8 mouse cellular contexts compared by ENCODE assay signal in genomic region chr13:95481428-95481827, GRCm38 (mm10). TPM values are rescaled to one million over a fixed set of nuclear protein-coding genes. Genes with fewer than 3 reads are reported as not detected.
DNase-seq lines count a peak whose midpoint lies in the region; ATAC-seq and TF ChIP-seq lines count a peak whose summit lies in the region.

No protein-coding gene starts in this region.

- no peaks in the 10 kb centered on the region for H3K27me3 ChIP-seq in kidney, postnatal 0 days (ENCODE audit: insufficient read depth, low read length)
- H3K27me3 ChIP-seq in liver, embryonic 11.5 days (replicated peaks; ENCODE audit: control insufficient read depth, insufficient read depth, low read length) = peaks cover 6% of the 10 kb centered on the region
- H3K27me3 ChIP-seq in neural tube, embryonic 13.5 days = no peaks in the 10 kb centered on the region
- no peaks in the 10 kb centered on the region for H3K27me3 ChIP-seq in testis, adult 2 months (ENCODE audit: control insufficient read depth, insufficient read depth, low read length)

- no peaks in the 10 kb centered on the region for H3K4me1 ChIP-seq in kidney, postnatal 0 days (replicated peaks; ENCODE audit: insufficient read depth, low read length)
- H3K4me1 ChIP-seq in liver, embryonic 11.5 days (replicated peaks; ENCODE audit: control insufficient read depth, insufficient read depth, low read length) = no peaks in the 10 kb centered on the region
- no peaks in the 10 kb centered on the region for H3K4me1 ChIP-seq in neural tube, embryonic 13.5 days (replicated peaks)
- H3K4me1 ChIP-seq in testis, adult 2 months (ENCODE audit: control insufficient read depth, insufficient read depth, low read length) = peaks cover 2% of the 10 kb centered on the region; the same call in 1 of the 2 replicates

- no peak; the same call in 1 of the 2 replicates for ATAC-seq in kidney, postnatal 0 days (replicated peaks; ENCODE audit: low FRiP score, low read depth)
- no peak for ATAC-seq in liver, embryonic 11.5 days (replicated peaks; ENCODE audit: low FRiP score)
- ATAC-seq in neural tube, embryonic 13.5 days (ENCODE audit: low read depth) = peak; percentile 69

- TF ChIP-seq CTCF in kidney, postnatal 0 days (IDR thresholded peaks at IDR 0.05; ENCODE audit: low read depth) = peak; percentile 93
- TF ChIP-seq CTCF in testis, adult 2 months (IDR thresholded peaks at IDR 0.05; ENCODE audit: control insufficient read depth, insufficient read depth, insufficient replicate concordance, low read depth, low read length) = peak; percentile 61; the same call in 1 of the 2 replicates

- DNase-seq in 416B (ENCODE audit: low read depth) = peak; percentile 83
- DNase-seq in adrenal gland, adult 2 months = peak; percentile 67
- DNase-seq in embryo, embryonic 11.5 days (ENCODE audit: low read depth, low spot score) = peak; percentile 67
- peak; percentile 54 to 79 for DNase-seq in gastrocnemius, postnatal 4 days (ENCODE audit: low spot score in 2 of 2)
- DNase-seq in kidney, postnatal 0 days (ENCODE audit: low spot score) = peak; percentile 91
- DNase-seq in liver, embryonic 11.5 days (ENCODE audit: low spot score) = peak; percentile 73

- H3K9ac ChIP-seq in kidney, postnatal 0 days (ENCODE audit: low read depth, low read length) = no peak overlapping the region
- H3K9ac ChIP-seq in liver, embryonic 11.5 days (ENCODE audit: low read depth, low read length) = no peak overlapping the region
- no peak overlapping the region for H3K9ac ChIP-seq in neural tube, embryonic 13.5 days

- H3K9me3 ChIP-seq in kidney, postnatal 0 days (replicated peaks; ENCODE audit: low read length) = no peaks in the 10 kb centered on the region
- no peaks in the 10 kb centered on the region for H3K9me3 ChIP-seq in liver, embryonic 11.5 days (ENCODE audit: control insufficient read depth, low read length)
- H3K9me3 ChIP-seq in neural tube, embryonic 13.5 days = no peaks in the 10 kb centered on the region

- TF ChIP-seq POLR2A in testis, adult 2 months (IDR thresholded peaks at IDR 0.05; ENCODE audit: control insufficient read depth, low read depth, low read length) = no peak

- no peak overlapping the region for H3K4me2 ChIP-seq in kidney, postnatal 0 days (ENCODE audit: low read length)
- H3K4me2 ChIP-seq in liver, embryonic 11.5 days = no peak overlapping the region
- no peak overlapping the region for H3K4me2 ChIP-seq in neural tube, embryonic 13.5 days

- WGBS in kidney, postnatal 0 days = 13% methylated on average over 4 of the region's 4 CpGs
- WGBS in liver, embryonic 11.5 days = 11% methylated on average over 4 of the region's 4 CpGs
- WGBS in neural tube, embryonic 13.5 days = 12% methylated on average over 4 of the region's 4 CpGs

- no peak overlapping the region for H3K27ac ChIP-seq in kidney, postnatal 0 days
- H3K27ac ChIP-seq in liver, embryonic 11.5 days (ENCODE audit: low read depth, low read length) = no peak overlapping the region
- H3K27ac ChIP-seq in neural tube, embryonic 13.5 days (replicated peaks) = no peak overlapping the region
- H3K27ac ChIP-seq in testis, adult 2 months (ENCODE audit: control insufficient read depth, insufficient read depth, low read depth, low read length) = no peak overlapping the region

- no peaks in the 10 kb centered on the region for H3K36me3 ChIP-seq in kidney, postnatal 0 days (ENCODE audit: insufficient read depth, low read length)
- H3K36me3 ChIP-seq in liver, embryonic 11.5 days (ENCODE audit: control insufficient read depth, insufficient read depth, low read length) = no peaks in the 10 kb centered on the region
- no peaks in the 10 kb centered on the region for H3K36me3 ChIP-seq in neural tube, embryonic 13.5 days
- no peaks in the 10 kb centered on the region for H3K36me3 ChIP-seq in testis, adult 2 months (ENCODE audit: control insufficient read depth, insufficient read depth, low read length)

- H3K4me3 ChIP-seq in kidney, postnatal 0 days (replicated peaks; ENCODE audit: low read depth, low read length) = no peak overlapping the region
- H3K4me3 ChIP-seq in liver, embryonic 11.5 days (ENCODE audit: low read depth, low read length) = no peak overlapping the region
- no peak overlapping the region for H3K4me3 ChIP-seq in neural tube, embryonic 13.5 days
- H3K4me3 ChIP-seq in testis, adult 2 months (ENCODE audit: control insufficient read depth, low read depth, low read length) = no peak overlapping the region

RNA-seq across cellular contexts. Expression of gene S100z, which starts 2.9 kb away (rescaled TPM):
- total RNA-seq in adrenal gland, adult 2 months (2021) = not detected
- not detected in 2 replicates for polyA plus RNA-seq in adrenal gland, adult 2 months (2012; rRNA removed)
- total RNA-seq in gastrocnemius, postnatal 4 days (2021) = 1 to 10 TPM in 1 of 2 experiments, under 1 TPM in 1; 0.83 to 1.6 TPM
- polyA plus RNA-seq in kidney, postnatal 0 days (2015; fragmentation: Nextera tagmentation; extraction: Ambion mirVana) = not detected in 2 replicates
- polyA plus RNA-seq in liver, embryonic 11.5 days (2014; fragmentation: Nextera tagmentation; extraction: Ambion mirVana) = not detected in 2 replicates
- polyA plus RNA-seq in neural tube, embryonic 13.5 days (2015; fragmentation: Nextera tagmentation; extraction: Ambion mirVana) = not detected in 2 replicates
- 0.42 and 0.85 TPM in 2 replicates for polyA plus RNA-seq in testis, adult 2 months (2012; rRNA removed)

RNA-seq across cellular contexts. Expression of gene Crhbp, which starts 36.7 kb away (rescaled TPM):
- under 1 TPM in 1 of 2 experiments, not detected in 1; 0.21 TPM for total RNA-seq in adrenal gland, adult 2 months (2021)
- not detected in 2 replicates for polyA plus RNA-seq in adrenal gland, adult 2 months (2012; rRNA removed)
- not detected for total RNA-seq in gastrocnemius, postnatal 4 days (2021)
- polyA plus RNA-seq in kidney, postnatal 0 days (2015; fragmentation: Nextera tagmentation; extraction: Ambion mirVana) = 0.17 TPM in 1 of 2 replicates, not detected in the other
- 0.51 TPM in 1 of 2 replicates, not detected in the other for polyA plus RNA-seq in liver, embryonic 11.5 days (2014; fragmentation: Nextera tagmentation; extraction: Ambion mirVana)
- polyA plus RNA-seq in neural tube, embryonic 13.5 days (2015; fragmentation: Nextera tagmentation; extraction: Ambion mirVana) = 3.8 and 4.7 TPM in 2 replicates
- 0.10 and 0.25 TPM in 2 replicates for polyA plus RNA-seq in testis, adult 2 months (2012; rRNA removed)

RNA-seq across cellular contexts. Expression of gene F2rl1, which starts 43.6 kb away (rescaled TPM):
- under 1 TPM; 0.17 to 0.20 TPM for total RNA-seq in adrenal gland, adult 2 months (2021)
- polyA plus RNA-seq in adrenal gland, adult 2 months (2012; rRNA removed) = 0.12 and 0.28 TPM in 2 replicates
- total RNA-seq in gastrocnemius, postnatal 4 days (2021) = 1 to 10 TPM; 1.4 to 1.6 TPM
- polyA plus RNA-seq in kidney, postnatal 0 days (2015; fragmentation: Nextera tagmentation; extraction: Ambion mirVana) = 10.4 and 10.7 TPM in 2 replicates
- 0.21 and 0.43 TPM in 2 replicates for polyA plus RNA-seq in liver, embryonic 11.5 days (2014; fragmentation: Nextera tagmentation; extraction: Ambion mirVana)
- 0.11 TPM in 1 of 2 replicates, not detected in the other for polyA plus RNA-seq in neural tube, embryonic 13.5 days (2015; fragmentation: Nextera tagmentation; extraction: Ambion mirVana)
- polyA plus RNA-seq in testis, adult 2 months (2012; rRNA removed) = 0.17 and 1.0 TPM in 2 replicates
